Mouse (Mus musculus): ENCODE results near the gene Fancl.
"Not testable (repeated sequence)": the region's sequence is repeated elsewhere in the genome, so short reads cannot be mapped to it uniquely, and the experiment has no call there.

The Fancl gene

DNA sequence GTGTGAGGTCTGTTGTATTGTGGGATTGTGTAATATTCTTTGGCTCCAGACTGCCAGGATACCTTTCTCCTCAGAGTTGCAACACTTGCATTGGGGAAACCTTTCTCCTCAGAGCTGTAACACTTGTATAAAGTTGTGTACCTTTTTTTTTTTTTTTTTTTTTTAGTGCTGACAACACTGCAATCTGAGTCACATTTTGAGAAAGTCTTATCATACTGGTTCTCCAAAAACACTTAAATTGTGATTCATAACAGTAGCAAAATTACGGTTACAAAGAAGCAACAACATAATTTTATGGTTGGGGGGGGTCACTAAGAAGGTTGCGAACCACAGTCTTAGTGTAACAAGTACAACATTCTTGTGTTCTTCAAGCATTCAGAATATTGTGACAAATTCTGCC is at the start of gene Fancl:
Fancl (plus strand) TSS at position 165 of the 400 bp plus-strand sequence.
- in situ Hi-C loops (cut with MboI; ENCODE audit: low pct_unique_long_range_greater_than_20kb in 1 of 2, low sequenced_read_pairs in 2 of 2, unreplicated experiment in 1 of 2) = no loop called here

DNA sequence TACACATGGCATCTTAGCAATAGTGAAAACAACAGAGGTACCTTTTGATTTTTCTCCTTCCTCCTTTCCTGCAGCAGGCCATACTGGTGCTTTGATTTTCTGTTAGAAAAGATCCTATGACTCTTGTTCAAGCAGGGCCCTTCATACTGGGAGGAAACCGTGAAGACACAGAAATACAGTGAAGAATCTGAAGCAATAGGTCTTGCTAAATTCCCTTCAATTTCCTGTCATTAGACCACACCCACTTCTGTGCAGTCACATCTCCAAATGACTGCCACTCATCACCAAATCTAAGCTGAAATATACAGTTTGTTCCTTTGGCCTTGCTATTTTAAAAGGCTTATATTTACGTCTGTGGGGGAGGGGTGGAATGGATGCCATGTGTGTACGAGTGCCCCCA is 49.1 kb upstream of the Fancl start:
- in situ Hi-C loops (cut with MboI; ENCODE audit: low pct_unique_long_range_greater_than_20kb in 1 of 2, low sequenced_read_pairs in 2 of 2, unreplicated experiment in 1 of 2) = no loop called here

DNA sequence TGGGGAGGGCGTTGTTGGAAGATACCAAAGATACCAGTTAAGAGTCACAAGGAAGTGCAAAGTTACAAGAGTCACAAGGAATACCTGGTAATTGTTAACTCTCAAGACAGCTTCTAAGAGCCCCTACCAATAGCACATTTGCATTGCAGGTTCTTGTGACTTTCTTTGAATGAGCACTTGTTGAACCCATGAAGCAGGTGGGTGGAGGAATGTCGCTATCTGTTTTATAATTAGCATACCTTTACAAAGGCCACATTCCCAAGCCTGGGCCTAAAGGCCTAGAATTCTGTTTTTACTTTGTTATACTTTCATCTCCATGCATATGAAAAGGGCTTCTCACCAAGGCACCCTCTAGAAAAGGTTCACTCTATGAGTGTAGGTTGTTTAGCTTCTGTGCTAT is 15.8 kb upstream of the Fancl start:
- in situ Hi-C loops (cut with MboI; ENCODE audit: low pct_unique_long_range_greater_than_20kb in 1 of 2, low sequenced_read_pairs in 2 of 2, unreplicated experiment in 1 of 2) = not testable (repeated sequence)

DNA sequence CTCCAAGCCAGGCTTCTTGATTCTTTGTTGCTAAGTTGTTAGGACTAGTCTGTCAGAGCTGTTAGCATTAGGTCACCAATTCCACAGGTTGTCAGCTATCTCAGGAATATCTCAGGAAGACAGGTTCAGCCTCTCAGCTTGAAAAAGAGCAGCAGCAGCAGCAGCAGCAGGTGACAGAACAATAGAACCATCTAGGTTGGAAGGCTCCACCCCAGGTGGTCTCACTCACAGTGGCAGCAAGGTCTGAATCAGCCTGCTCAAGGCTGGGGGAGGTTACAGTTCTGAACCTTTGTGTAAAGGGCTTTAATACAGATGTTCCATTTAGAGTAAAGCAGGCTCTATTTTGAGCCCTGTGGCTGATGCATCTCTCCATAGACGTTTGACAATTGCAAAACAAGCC is 14.0 kb upstream of the Fancl start:
- in situ Hi-C loops (cut with MboI; ENCODE audit: low pct_unique_long_range_greater_than_20kb in 1 of 2, low sequenced_read_pairs in 2 of 2, unreplicated experiment in 1 of 2) = not testable (repeated sequence)

DNA sequence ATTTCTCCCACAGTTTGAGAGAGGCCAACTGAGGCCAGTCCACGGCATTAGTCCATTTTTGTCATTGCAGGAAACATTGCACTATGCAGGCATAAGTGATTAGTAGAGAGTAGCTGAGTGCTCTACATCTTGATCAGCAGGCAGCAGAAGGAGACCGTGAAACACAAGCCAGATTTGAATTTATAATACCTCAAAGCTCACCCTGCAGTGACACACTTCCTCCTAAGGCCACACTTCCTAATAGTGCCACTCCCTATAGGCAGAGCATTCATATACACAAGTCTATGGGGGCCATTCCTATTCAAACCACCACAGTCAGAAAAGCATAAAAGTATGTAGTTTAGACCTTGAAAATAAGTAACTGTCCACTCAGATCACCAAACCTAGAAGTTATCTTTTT is 11.8 kb upstream of the Fancl start:
- in situ Hi-C loops (cut with MboI; ENCODE audit: low pct_unique_long_range_greater_than_20kb in 1 of 2, low sequenced_read_pairs in 2 of 2, unreplicated experiment in 1 of 2) = no loop called here

DNA sequence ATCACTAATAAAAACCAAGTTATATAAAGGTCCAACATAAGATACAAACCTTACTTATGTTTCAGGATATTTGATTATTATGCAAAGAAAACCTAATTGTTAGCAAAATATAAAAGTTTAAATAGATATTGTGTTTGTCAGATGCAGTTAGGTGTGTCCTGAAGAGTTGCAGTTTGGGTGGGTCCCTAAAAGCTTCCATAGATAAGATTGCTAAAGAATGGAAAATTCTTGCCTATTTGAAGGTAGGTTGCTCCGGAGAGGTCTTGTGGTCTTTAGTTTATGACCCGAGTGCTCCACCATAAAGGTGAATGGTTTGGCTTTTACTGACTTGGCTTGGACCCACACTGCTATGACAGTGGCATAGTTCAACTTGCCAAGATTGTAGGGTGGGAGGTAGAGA is 7.9 kb upstream of the Fancl start:
- in situ Hi-C loops (cut with MboI; ENCODE audit: low pct_unique_long_range_greater_than_20kb in 1 of 2, low sequenced_read_pairs in 2 of 2, unreplicated experiment in 1 of 2) = no loop called here

DNA sequence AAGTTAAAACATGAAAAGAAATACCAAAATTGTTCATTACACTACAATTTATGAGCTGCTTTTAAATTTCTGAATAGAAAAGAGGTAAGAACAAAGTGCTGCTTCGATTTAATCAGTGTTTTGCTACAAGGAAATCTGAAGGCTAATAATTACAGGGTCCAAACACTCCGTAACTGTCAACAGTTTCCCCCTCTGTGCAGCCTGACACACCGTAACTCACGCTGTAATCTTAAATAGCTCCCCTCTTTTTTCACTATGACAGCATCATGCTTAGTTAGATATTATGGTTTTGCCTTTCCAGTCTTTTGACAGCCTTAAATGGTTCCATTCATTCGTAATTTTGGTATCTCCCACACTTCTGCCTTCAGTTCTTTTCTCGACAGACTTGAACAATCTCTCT is 4.4 kb upstream of the Fancl start:
- in situ Hi-C loops (cut with MboI; ENCODE audit: low pct_unique_long_range_greater_than_20kb in 1 of 2, low sequenced_read_pairs in 2 of 2, unreplicated experiment in 1 of 2) = no loop called here

DNA sequence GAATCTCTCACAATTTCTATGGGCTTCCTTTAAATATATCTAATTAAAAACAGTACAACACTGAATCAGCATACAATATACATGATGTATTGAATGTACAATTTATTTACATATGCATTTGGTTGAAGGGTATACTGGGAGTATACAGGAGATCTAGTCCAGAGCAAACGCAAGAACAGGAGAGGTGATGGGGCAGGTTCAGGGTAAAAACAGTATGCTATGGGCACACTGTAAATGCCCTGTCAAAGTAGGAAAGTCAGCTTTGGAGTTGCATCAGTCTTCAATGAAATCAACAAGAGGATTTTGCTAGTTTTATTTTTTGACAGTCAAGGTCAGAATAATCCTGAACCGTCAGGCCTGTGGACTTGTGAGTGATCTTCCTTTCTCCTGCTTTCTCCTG is 743 bp downstream of the Fancl start:
- in situ Hi-C loops (cut with MboI; ENCODE audit: low pct_unique_long_range_greater_than_20kb in 1 of 2, low sequenced_read_pairs in 2 of 2, unreplicated experiment in 1 of 2) = no loop called here

DNA sequence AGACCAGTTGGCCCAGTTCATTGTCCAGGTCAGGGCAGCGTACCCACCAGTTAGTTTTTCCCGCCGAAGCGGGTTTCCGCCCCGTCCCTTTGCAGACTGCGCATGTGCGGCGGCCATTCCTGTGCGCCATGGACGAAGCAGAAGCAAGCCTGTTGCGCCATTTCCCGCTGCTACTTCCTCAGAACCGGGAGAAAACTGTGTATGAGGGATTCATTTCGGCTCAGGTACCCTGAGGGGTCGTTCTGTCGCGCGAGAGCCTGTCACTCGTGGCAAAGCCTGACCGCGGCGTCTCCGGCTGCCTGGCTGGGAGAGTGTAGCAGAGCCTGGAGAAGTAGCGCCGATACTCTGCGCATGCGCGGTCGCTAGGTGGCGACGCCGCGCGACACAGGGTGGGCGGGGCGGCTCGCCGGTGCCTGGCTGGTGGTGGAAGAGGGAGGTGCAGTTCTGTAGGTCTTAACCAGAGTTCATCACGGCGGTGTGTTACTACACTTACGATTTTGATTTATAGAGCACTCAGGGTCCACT is 1.2 kb downstream of the Fancl start:
- in situ Hi-C loops (cut with MboI; ENCODE audit: low pct_unique_long_range_greater_than_20kb in 1 of 2, low sequenced_read_pairs in 2 of 2, unreplicated experiment in 1 of 2) = no loop called here

DNA sequence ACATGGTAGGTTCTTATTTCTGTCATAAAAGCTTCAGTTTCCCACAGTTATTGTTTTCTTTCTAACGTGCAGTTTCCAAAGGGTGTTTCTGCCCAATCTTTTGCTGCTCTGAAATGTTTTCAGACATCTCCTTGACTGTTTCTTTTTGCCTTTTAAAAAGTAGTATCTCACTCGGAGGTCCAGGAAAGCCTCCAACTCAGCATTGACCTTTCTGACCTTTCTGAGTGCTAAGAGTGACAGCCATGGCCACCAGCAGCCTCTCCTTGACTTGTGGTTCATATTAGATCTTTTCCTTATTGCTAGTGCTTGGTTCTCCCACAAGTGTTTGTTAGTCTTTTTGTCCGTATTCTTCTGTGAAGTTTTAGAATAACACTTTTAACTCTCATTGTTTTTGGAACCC is 9.6 kb downstream of the Fancl start:
- in situ Hi-C loops (cut with MboI; ENCODE audit: low pct_unique_long_range_greater_than_20kb in 1 of 2, low sequenced_read_pairs in 2 of 2, unreplicated experiment in 1 of 2) = no loop called here

DNA sequence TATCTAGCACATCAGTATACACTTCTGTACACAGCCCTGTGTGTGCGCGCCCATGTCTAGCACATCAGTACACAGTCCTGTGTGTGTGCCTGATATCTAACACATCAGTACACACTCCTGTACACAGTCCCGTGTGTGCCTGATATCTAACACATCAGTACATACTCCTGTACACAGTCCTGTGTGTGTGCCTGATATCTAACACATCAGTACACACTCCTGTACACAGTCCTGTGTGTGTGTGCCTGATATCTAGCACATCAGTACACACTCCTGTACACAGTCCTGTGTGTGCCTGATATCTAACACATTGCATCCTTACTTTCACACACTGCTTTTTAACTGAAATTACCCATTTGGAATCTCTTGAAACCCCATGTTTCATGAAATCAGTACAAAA is 27.0 kb downstream of the Fancl start:
- in situ Hi-C loops (cut with MboI; ENCODE audit: low pct_unique_long_range_greater_than_20kb in 1 of 2, low sequenced_read_pairs in 2 of 2, unreplicated experiment in 1 of 2) = no loop called here

DNA sequence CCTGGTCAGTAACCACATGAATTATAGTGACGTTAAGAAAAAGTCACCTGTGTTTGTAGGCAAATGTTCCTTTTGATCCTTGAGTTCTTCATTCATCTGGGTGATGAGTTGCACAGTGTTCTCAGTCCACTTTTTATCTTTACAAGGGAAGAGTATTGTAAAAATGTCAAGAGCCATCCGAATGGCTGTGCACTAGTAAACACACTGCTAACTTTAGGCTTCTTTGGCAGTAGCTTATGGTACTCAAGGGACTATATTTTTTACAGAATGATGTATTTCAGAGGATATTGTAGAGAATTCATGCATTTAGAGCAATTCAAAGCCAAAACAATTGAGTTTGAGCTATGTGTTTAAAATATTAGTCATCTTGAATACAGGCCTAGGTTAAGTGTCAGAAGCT is 35.5 kb downstream of the Fancl start:
- in situ Hi-C loops (cut with MboI; ENCODE audit: low pct_unique_long_range_greater_than_20kb in 1 of 2, low sequenced_read_pairs in 2 of 2, unreplicated experiment in 1 of 2) = no loop called here

DNA sequence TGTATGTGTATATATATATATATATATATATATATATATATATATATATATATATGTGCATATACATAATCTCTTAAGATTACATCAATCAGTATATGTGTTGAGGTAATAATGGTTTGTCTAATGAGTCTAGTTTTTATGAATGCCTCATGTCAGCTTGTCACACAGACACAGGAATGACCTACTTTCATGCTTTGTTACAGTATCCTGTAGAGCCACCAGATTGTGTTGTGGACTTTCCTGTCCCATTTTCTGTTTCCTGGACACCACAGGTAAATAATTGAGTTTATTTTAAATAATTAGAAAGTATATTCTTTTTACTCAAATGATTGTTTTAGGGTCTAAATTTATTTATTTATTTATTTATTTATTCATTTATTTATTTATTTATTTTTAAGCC is 48.3 kb downstream of the Fancl start:
- in situ Hi-C loops (cut with MboI; ENCODE audit: low pct_unique_long_range_greater_than_20kb in 1 of 2, low sequenced_read_pairs in 2 of 2, unreplicated experiment in 1 of 2) = no loop called here

DNA sequence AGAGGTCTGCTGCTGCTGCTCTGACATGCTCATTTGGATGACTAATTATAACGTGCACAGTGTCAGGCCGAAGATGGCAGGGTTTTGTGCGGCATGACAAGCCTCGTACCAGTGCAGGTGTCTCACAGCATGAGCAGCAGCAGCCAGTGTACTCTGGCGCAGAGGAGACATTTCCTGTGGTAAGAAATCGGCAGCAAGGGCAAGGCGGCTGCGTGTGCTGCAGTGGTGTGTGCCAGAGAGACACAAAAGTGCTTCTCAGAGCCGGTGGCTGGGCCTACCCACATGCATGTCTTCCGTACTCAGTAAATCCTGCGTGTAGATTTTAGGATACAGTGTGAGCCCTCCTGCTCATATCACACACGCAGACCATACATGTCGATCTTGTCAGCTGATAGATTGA is 51.9 kb downstream of the Fancl start:
- in situ Hi-C loops (cut with MboI; ENCODE audit: low pct_unique_long_range_greater_than_20kb in 1 of 2, low sequenced_read_pairs in 2 of 2, unreplicated experiment in 1 of 2) = no loop called here

DNA sequence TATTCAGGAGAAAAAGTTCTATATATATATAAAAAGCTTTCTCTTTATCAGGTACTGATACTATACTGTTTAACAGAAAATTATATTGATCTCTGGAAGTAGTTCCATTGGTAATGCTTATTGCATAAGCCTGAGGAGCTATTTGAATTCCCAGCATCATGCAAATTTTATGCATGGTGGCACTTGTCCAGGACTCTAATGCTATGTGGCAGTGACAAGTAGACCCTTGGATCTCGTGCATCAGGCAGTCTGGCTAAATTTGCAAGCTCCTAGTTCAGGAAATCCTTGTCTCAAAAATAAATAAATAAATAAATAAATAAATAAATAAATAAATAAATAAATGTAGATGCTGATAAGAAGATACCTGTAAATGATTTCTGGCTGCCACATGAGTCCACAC is 55.2 kb downstream of the Fancl start:
- in situ Hi-C loops (cut with MboI; ENCODE audit: low pct_unique_long_range_greater_than_20kb in 1 of 2, low sequenced_read_pairs in 2 of 2, unreplicated experiment in 1 of 2) = no loop called here

DNA sequence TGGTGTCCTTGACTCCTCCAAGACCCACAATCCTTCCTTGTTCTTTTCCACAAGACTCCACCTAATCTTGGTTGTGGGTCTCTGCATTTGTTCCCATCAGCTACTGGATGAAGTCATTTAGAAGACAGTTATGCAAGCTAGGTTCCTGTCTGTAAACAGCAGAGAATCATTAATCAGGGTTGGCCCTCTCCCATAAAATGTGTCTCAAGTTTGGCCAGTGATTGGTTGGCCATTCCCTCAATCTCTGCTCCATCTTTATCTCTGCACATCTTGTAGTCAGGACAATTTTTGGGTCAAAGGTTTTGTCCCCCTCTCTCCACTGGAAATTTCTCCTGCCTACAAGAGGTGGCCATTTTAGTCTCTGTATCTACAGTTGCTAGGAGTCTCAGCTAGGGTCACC is 58.4 kb downstream of the Fancl start:
- in situ Hi-C loops (cut with MboI; ENCODE audit: low pct_unique_long_range_greater_than_20kb in 1 of 2, low sequenced_read_pairs in 2 of 2, unreplicated experiment in 1 of 2) = no loop called here

DNA sequence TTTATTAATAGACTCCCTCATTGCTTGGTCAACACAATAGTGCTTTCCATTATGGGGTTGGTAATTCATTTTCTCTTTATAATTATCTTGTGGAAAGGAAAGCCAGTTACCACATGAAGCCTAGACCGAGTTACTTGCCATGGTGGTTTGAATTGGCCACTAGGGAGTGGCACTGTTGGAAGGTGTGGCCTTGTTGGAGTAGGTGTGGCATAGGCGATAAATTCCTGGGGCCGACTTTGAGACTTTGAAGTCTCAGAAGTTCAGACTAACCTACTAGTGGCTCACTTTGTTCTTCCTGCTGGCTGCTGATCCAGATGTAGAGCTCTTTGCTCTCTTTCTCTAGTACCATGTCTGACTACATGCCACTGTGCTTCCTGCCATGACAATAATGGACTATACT is 63.9 kb downstream of the Fancl start:
- in situ Hi-C loops (cut with MboI; ENCODE audit: low pct_unique_long_range_greater_than_20kb in 1 of 2, low sequenced_read_pairs in 2 of 2, unreplicated experiment in 1 of 2) = no loop called here

DNA sequence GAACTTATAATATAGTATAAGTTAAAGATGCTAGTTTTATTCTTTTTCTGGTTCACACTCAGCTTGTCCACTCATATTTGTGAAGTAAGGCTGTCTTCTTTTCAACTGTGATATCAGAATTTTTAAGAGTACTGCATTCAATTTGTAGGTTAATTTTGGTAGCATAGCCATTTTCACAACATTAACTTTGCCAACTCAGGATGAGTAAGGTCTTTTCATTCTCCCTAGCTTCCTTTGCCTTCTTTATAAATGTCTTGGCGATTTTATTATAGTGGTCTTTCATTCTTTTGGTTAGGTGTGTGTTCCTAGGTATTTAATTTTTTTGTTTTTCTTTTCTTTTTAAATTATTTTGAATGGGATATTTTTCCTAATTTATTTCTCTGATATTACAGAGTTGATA is 64.7 kb downstream of the Fancl start:
- in situ Hi-C loops (cut with MboI; ENCODE audit: low pct_unique_long_range_greater_than_20kb in 1 of 2, low sequenced_read_pairs in 2 of 2, unreplicated experiment in 1 of 2) = no loop called here

DNA sequence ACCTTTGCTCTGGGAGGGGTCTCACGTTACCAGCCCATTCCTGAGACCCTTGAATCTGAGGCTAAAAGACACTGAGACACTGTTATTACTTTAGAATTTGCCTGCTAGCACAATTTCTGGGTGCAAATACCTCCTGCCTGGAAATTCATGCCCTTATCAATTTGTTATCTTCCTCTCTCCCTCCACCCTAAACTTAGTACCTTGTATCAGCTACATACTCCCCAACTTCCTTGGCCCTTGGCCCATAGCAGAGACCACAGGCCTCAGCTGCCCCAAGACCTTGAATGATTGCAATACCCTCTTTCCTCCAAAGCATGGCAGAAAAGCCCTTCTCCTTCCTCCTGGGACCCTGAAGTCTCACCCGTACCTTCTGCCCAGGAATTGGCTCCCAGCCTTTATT is 65.3 kb downstream of the Fancl start:
- in situ Hi-C loops (cut with MboI; ENCODE audit: low pct_unique_long_range_greater_than_20kb in 1 of 2, low sequenced_read_pairs in 2 of 2, unreplicated experiment in 1 of 2) = no loop called here

DNA sequence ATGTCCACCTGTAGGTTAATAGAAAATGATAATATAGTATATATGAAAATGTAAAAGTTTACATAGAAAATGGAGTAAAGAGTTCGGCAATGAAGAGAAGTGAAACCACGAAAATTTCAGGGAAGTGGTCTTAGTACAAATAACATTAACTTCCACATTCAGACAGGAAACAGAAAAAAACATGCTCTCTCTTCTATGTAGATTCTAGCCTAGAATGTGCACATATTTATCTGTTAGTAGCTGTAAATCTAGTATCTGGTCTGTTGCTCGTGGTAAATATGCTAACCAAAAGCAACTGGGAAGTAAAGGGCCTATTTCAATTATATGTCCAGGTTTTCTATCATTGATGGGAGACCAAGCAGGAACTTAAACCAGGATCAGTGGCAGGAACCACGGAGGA is 66.8 kb downstream of the Fancl start:
- in situ Hi-C loops (cut with MboI; ENCODE audit: low pct_unique_long_range_greater_than_20kb in 1 of 2, low sequenced_read_pairs in 2 of 2, unreplicated experiment in 1 of 2) = no loop called here

DNA sequence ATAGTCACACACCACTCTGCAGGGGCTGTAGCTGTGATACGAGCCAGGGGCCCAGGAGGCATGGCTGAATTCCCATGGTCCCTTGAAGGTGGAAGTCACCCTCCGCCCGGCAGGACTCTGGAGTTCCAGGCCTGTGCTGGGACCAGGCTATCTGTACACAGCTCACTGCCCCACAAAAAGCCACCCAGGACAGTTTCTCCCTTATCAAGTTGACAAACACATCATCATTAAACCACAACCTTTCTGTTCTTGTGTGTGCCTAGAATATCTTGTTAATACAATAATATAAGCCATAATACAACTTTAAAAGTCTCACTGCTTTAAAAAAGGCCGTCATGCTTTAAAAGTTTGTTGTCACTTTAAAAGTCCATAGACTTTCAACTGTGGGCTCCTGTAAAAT is 68.1 kb downstream of the Fancl start:
- in situ Hi-C loops (cut with MboI; ENCODE audit: low pct_unique_long_range_greater_than_20kb in 1 of 2, low sequenced_read_pairs in 2 of 2, unreplicated experiment in 1 of 2) = no loop called here

All from mouse embryonic stem cell (cell line).